Mouse (Mus musculus) ES-E14 (cell line): Measurements from ENCODE around the gene Trim44. TPM values are rescaled to one million over a fixed set of nuclear protein-coding genes. Genes with fewer than 3 reads are reported as not detected.

Source experiments
- DNase-seq: peaks from one replicate; pipeline ENCODE4 v3.0.0-alpha.2; 2013; ENCODE audit warnings: low read depth, low spot score
- H3K27ac ChIP-seq: 2 replicates; pipeline ENCODE4 v1.5.1; 2012; ENCODE audit warnings: low read depth, mild to moderate bottlenecking, low read length, moderate library complexity, mixed read lengths; ENCODE audit not compliant: poor library complexity, insufficient read depth, severe bottlenecking
- H3K36me3 ChIP-seq: 2 replicates; pipeline ENCODE4 v1.6.1; 2012; ENCODE audit warnings: mild to moderate bottlenecking, low read length, moderate library complexity, mixed read lengths; ENCODE audit not compliant: control insufficient read depth, poor library complexity, insufficient read depth, severe bottlenecking
- H3K4me1 ChIP-seq, 2 experiments: fragments of 150-350 bp in 1 of 2; sonication (generic) in 1 of 2; 2 replicates each; pipeline ENCODE4 v1.6.1; 2012; ENCODE audit warnings: low read length in 2 of 2, mild to moderate bottlenecking in 1 of 2, mixed read lengths in 1 of 2; ENCODE audit not compliant: control insufficient read depth in 2 of 2, insufficient read depth in 2 of 2, poor library complexity in 1 of 2
- H3K4me3 ChIP-seq, 2 experiments: fragments of 150-350 bp in 1 of 2; sonication (generic) in 1 of 2; 2 replicates each; pipeline ENCODE4 v1.5.1; 2012; ENCODE audit warnings: low read length in 2 of 2, low read depth in 1 of 2, mild to moderate bottlenecking in 1 of 2, mixed read lengths in 1 of 2; ENCODE audit not compliant: insufficient read depth in 1 of 2, poor library complexity in 1 of 2, severe bottlenecking in 1 of 2
- H3K9ac ChIP-seq: 2 replicates; pipeline ENCODE4 v1.6.1; 2012; ENCODE audit warnings: low read depth, mild to moderate bottlenecking, low read length, mixed read lengths; ENCODE audit not compliant: poor library complexity, insufficient read depth, severe bottlenecking
- H3K9me3 ChIP-seq: fragments of 150-350 bp; sonication (generic); 2 replicates; pipeline ENCODE4 v1.6.1; 2012; ENCODE audit warnings: low read depth, mild to moderate bottlenecking, low read length; ENCODE audit not compliant: control insufficient read depth, insufficient read depth
- CHD2 ChIP-seq: IDR thresholded peaks from 2 replicates; pipeline ENCODE4 v1.6.1; 2014; ENCODE audit warnings: mild to moderate bottlenecking, low read depth, low read length, inconsistent platforms
- HCFC1 ChIP-seq: IDR thresholded peaks from 2 replicates; pipeline ENCODE4 v1.6.1; 2012; ENCODE audit warnings: low read length, inconsistent platforms, borderline replicate concordance; ENCODE audit not compliant: insufficient read depth
- MAFK ChIP-seq: IDR thresholded peaks from 2 replicates; pipeline ENCODE4 v1.6.1; 2014; ENCODE audit warnings: mild to moderate bottlenecking, low read depth, low read length, inconsistent platforms; ENCODE audit not compliant: insufficient read depth
- ZC3H11A ChIP-seq: IDR thresholded peaks from 2 replicates; pipeline ENCODE4 v1.6.1; 2012; ENCODE audit warnings: low read depth, mild to moderate bottlenecking, inconsistent platforms, low read length, borderline replicate concordance
- ZNF384 ChIP-seq: IDR thresholded peaks from 2 replicates; pipeline ENCODE4 v1.6.1; 2012; ENCODE audit warnings: low read depth, low read length, inconsistent platforms
- in situ Hi-C, 2 experiments: fragments of 600-800 bp; cut with MboI; formaldehyde crosslinking; loops; one replicate each; pipeline ENCODE4 v1.15.1; 2025; ENCODE audit warnings: low sequenced_read_pairs in 2 of 2, inconsistent platforms in 1 of 2; ENCODE audit not compliant: unreplicated experiment in 2 of 2
- total RNA-seq: library from RNA; depleted of rRNA; stranded (reverse); fragments of 300-350 nt; gene quantifications from 2 replicates; pipeline ENCODE4 v1.2.3, GENCODE M21; 2012

The Trim44 gene
- total RNA-seq, 1 experiment, result 32.0 TPM

DNA sequence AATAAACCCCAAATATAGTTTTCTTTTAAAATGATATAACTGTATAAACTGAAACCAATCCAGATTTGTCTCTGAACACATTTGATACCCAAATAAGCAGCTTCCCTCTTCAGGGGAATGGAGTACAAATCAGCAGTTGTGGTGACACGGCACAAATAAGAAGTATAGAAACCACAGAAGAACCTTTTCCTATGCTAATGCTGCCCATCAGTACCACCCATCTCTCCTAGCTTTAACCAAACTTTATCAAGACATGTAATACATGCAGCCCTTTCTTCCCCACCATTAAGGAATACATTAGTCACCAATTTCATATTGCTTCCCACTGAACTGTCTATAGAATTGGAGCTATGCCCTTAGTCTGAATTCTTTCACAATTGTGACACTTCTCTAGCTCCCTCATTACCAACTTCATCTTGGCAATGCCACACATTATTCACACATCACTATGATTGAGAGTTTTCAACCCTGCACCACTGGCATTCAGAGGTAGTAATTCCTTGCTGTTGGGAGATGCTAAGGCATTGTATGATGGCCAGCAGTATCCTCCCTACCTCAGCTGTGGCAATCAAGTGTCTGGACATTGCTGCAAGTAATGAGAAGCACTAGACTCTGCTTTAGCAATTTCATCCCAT lies 44.6 kb downstream of the Trim44 start:
- H3K4me3 ChIP-seq, result no peak overlapping the region
- in situ Hi-C loops, result no loop called here
- no peak for DNase-seq
- H3K9ac ChIP-seq, result no peak overlapping the region
- H3K36me3 ChIP-seq, result no peaks in the 10 kb centered on the region
- H3K4me1 ChIP-seq, result no peaks in the 10 kb centered on the region
- TF ChIP-seq ZC3H11A (no peak), MAFK (no peak), HCFC1 (no peak), ZNF384 (no peak), CHD2 (no peak)
- no peaks in the 10 kb centered on the region for H3K9me3 ChIP-seq
- no peak overlapping the region for H3K27ac ChIP-seq

DNA sequence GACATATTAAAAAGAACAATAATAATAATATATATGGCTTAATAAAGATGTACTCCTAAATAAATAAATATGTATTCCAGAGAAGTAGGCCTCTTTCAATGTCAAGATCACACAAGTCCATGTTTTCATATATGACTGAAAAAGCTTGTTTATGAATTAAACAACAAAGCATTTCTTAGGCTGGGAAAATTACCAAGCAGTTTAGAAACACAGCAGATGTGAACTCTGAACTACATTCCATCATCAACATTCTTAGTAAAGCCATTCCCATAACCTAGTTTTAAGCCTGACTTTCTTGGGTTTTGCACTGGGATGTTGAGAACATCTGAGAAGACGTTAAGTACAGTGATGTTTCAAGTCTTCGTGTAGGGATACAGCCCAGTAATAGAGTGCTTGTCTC lies 45.4 kb downstream of the Trim44 start:
- H3K4me3 ChIP-seq, result no peak overlapping the region
- H3K36me3 ChIP-seq, result no peaks in the 10 kb centered on the region
- no peaks in the 10 kb centered on the region for H3K9me3 ChIP-seq
- TF ChIP-seq CHD2 (no peak), ZNF384 (no peak), HCFC1 (no peak), MAFK (no peak), ZC3H11A (no peak)
- H3K9ac ChIP-seq, result no peak overlapping the region
- in situ Hi-C loops, result no loop called here
- no peak for DNase-seq
- no peaks in the 10 kb centered on the region for H3K4me1 ChIP-seq
- no peak overlapping the region for H3K27ac ChIP-seq

DNA sequence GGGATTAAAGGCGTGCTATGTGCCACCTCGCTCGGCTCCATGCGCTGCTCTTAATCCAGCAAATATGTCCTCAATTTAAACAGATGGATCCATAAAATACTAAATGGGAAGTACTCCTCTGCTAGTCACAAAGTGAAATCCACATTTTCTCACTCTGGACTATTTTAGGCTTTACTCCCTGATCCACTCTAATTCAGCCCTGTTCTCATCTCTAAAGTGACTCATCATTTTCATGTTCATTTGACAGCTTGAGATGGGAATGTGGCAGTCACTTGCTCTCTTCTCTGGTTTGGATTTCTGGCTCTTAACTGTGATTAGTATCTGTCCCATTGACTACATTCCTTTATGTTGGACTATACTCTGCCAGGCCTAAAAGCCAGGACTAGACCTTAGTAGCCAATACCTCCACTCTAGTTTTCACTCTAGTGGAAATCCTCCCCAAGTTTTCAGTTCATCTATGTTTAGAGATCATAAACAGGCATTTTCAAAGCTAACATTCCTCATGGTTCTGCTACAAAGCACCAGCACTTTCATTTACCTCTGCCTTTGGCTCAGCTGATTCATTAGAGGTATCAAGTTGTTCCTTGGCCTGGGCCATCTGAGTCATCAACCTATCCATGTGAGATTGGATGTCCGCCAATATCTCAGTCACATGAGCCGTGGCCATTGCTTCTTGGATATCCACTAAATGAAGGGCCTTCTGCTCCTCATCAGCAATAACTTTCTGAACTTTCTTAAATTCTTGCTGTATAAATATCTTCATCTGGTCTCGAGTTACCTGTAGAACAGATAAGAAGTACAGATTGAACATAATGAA lies 50.5 kb downstream of the Trim44 start:
- no peaks in the 10 kb centered on the region for H3K9me3 ChIP-seq
- DNase-seq, result no peak
- H3K36me3 ChIP-seq, result no peaks in the 10 kb centered on the region
- H3K4me3 ChIP-seq, result no peak overlapping the region
- H3K4me1 ChIP-seq, result no peaks in the 10 kb centered on the region
- H3K9ac ChIP-seq, result no peak overlapping the region
- TF ChIP-seq ZNF384 (no peak), ZC3H11A (no peak), MAFK (no peak), CHD2 (no peak), HCFC1 (no peak)
- no peak overlapping the region for H3K27ac ChIP-seq
- in situ Hi-C loops, result no loop called here

DNA sequence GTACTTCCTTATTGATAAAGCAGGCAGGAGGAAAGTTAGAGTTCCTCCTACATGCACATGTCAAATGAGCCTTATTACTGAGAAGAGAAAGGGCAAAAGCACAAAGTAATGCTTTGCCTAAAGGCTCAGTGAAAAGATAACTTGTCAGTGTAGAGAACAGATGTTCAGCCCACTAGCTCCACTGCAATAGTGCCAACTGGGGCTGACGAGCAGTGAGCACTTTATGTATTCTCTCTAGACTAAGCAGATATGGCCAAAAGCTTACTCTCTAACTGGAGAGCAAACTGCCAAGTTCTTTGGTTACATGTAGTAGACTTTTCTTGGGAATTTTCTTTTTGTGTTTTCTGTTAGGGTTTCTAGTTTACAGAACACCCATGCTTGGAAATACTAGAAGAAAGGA lies 53.6 kb downstream of the Trim44 start:
- in situ Hi-C loops, result no loop called here
- H3K27ac ChIP-seq, result no peak overlapping the region
- no peak for TF ChIP-seq ZC3H11A
- TF ChIP-seq ZNF384, result no peak
- no peak for TF ChIP-seq MAFK
- TF ChIP-seq HCFC1, result no peak
- no peak for TF ChIP-seq CHD2
- H3K4me3 ChIP-seq, result no peak overlapping the region
- no peaks in the 10 kb centered on the region for H3K9me3 ChIP-seq
- DNase-seq, result no peak
- no peak overlapping the region for H3K9ac ChIP-seq
- no peaks in the 10 kb centered on the region for H3K4me1 ChIP-seq
- H3K36me3 ChIP-seq, result no peaks in the 10 kb centered on the region
